Mouse (Mus musculus) intestine, embryonic 16.5 days (tissue): ENCODE results near the gene Lyst. TPM values are rescaled to one million over a fixed set of nuclear protein-coding genes. Genes with fewer than 3 reads are reported as not detected.

Experiments used
- ATAC-seq: fragments of 200-750 bp; cut with Nextera tagmentation; 2 replicates; pipeline ENCODE4 v1.8.0; 2017; ENCODE audit warnings: moderate TSS enrichment, moderate library complexity
- H3K27ac ChIP-seq: fragments of 300-500 bp; sonication (generic); 2 replicates; pipeline ENCODE4 v1.5.1; 2014; ENCODE audit warnings: mild to moderate bottlenecking, low read length
- H3K27me3 ChIP-seq: fragments of 300-500 bp; sonication (generic); replicated peaks from 2 replicates; pipeline ENCODE4 v1.6.1; 2014; ENCODE audit warnings: low read length, control low read depth, mixed read lengths; ENCODE audit not compliant: control insufficient read depth, insufficient read depth
- H3K36me3 ChIP-seq: fragments of 300-500 bp; sonication (generic); 2 replicates; pipeline ENCODE4 v1.6.1; 2014; ENCODE audit warnings: low read length, control low read depth; ENCODE audit not compliant: control insufficient read depth, insufficient read depth
- H3K4me1 ChIP-seq: fragments of 300-500 bp; sonication (generic); 2 replicates; pipeline ENCODE4 v1.6.1; 2014; ENCODE audit warnings: low read length, control low read depth, mixed read lengths; ENCODE audit not compliant: control insufficient read depth, insufficient read depth
- H3K4me2 ChIP-seq: fragments of 300-500 bp; sonication (generic); 2 replicates; pipeline ENCODE4 v1.6.1; 2014; ENCODE audit warnings: low read depth, low read length, control low read depth
- H3K4me3 ChIP-seq: fragments of 300-500 bp; sonication (generic); 2 replicates; pipeline ENCODE4 v1.5.1; 2014; ENCODE audit warnings: mild to moderate bottlenecking, low read length
- H3K9ac ChIP-seq: fragments of 300-500 bp; sonication (generic); 2 replicates; pipeline ENCODE4 v1.6.1; 2014; ENCODE audit warnings: low read depth, low read length
- H3K9me3 ChIP-seq: fragments of 300-500 bp; sonication (generic); 2 replicates; pipeline ENCODE4 v1.6.1; 2016; ENCODE audit warnings: low read length, control low read depth; ENCODE audit not compliant: control insufficient read depth
- WGBS: fragments of 180-500 bp; shearing (Covaris S2); extraction: QIAGEN DNeasy Blood & Tissue Kit; methylation state at CpG from one replicate; pipeline ENCODE4 v1.1.7; 2014; 5-methylcytosine and 5-hydroxymethylcytosine counted together
- polyA plus RNA-seq: library from polyadenylated mRNA; unstranded; fragments of >200 nt; fragmentation: Nextera tagmentation; extraction: Ambion mirVana; gene quantifications from 2 replicates; pipeline ENCODE4 v1.2.1, GENCODE M21; 2015

Gene Lyst
- polyA plus RNA-seq, 1 experiment from 2014 or later: 3.0 TPM

GRCm38 (mm10) chr13:13828125-13828524, 237.9 kb downstream of the Lyst start:
- no peaks in the 10 kb centered on the region for H3K27me3 ChIP-seq
- no peaks in the 10 kb centered on the region for H3K9me3 ChIP-seq
- H3K4me3 ChIP-seq: no peak overlapping the region
- peak; percentile 63 for ATAC-seq
- H3K27ac ChIP-seq: no peak overlapping the region
- H3K9ac ChIP-seq: no peak overlapping the region
- no peaks in the 10 kb centered on the region for H3K4me1 ChIP-seq
- 33% methylated on average over 1 of the region's 1 CpGs for WGBS
- no peaks in the 10 kb centered on the region for H3K36me3 ChIP-seq
- no peak overlapping the region for H3K4me2 ChIP-seq

Other genes starting within 250 kb of the Lyst start
- gene Gpr137b, start 196.4 kb upstream of the Lyst start, polyA plus RNA-seq: 4.7 and 5.2 TPM in 2 replicates
- 58.7 and 69.7 TPM in 2 replicates for gene Nid1, start 152.8 kb upstream of the Lyst start, polyA plus RNA-seq
- 2.1 and 2.2 TPM in 2 replicates for gene Gng4, start 193.7 kb downstream of the Lyst start, polyA plus RNA-seq